Mouse (Mus musculus) erythroblast, embryonic 14.5 days (primary cell): ENCODE measurements around the gene Dnajc7.

Experiments
- GATA1 ChIP-seq: IDR thresholded peaks from 2 replicates; pipeline ENCODE4 v1.6.1; 2012; ENCODE audit warnings: low read length, inconsistent platforms, mixed read lengths
- TAL1 ChIP-seq: IDR thresholded peaks from 3 replicates; pipeline ENCODE4 v1.6.1; 2012; ENCODE audit warnings: low read length, inconsistent platforms, mixed read lengths

DNA sequence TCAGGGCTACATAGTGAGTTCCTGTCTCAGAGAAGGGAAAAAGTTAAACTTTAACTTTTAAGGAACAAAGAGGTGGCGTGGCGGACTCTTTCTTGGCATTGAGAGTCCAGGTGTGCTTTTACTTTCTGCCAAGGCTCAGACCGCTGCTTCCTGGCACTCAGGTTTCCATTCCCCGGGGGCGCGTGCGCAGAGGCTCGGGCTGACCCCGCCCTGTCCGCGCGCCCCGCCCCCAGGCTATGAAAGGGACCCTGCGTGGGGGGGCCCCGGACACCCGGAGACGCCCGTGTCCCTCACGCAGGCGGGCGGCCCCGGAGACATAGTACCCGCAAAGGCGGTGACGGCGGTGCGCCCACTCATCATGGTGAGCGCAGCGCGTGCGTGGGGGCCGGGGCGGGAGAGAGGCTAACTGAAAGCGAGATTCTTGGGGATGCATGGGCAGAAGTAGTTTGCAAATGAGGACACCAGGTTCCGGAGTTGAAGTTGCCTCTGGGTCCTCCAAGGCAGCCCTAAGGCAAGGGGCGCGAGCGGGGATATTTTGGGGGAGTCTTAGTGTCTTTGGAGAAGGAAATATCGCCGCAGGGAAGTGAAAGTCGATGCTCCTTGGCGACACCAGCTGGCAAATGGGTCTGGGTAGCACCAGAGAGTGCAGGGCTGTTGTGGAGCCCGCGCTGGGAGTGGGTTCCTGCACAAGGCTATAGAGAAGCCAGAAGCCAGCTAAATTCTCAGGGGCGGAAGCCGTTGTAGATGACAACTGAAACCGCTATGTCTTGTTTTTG is 45.1 kb downstream of the Dnajc7 start, which contains the start of gene Cnp:
- TF ChIP-seq TAL1: no peak
- no peak for TF ChIP-seq GATA1
